Mouse (Mus musculus) midbrain, embryonic 14.5 days (tissue): ENCODE measurements around the gene Cfdp1. TPM values are rescaled to one million over a fixed set of nuclear protein-coding genes. Genes with fewer than 3 reads are reported as not detected.

Experiments
- ATAC-seq: fragments of 200-750 bp; cut with Nextera tagmentation; 2 replicates; pipeline ENCODE4 v1.8.0; 2017; ENCODE audit warnings: moderate number of reproducible peaks, moderate library complexity; ENCODE audit not compliant: low FRiP score, low TSS enrichment
- DNase-seq: peaks from one replicate; pipeline ENCODE4 v3.0.0-alpha.2; 2015
- H3K27ac ChIP-seq: fragments of 300-500 bp; sonication (generic); replicated peaks from 2 replicates; pipeline ENCODE4 v1.5.1; 2014; ENCODE audit warnings: mild to moderate bottlenecking, low read depth, low read length, moderate library complexity
- H3K27me3 ChIP-seq: fragments of 300-500 bp; sonication (generic); 2 replicates; pipeline ENCODE4 v1.6.1; 2014; ENCODE audit warnings: low read length, control low read depth, mixed read lengths; ENCODE audit not compliant: control insufficient read depth, insufficient read depth
- H3K36me3 ChIP-seq: fragments of 300-500 bp; sonication (generic); 2 replicates; pipeline ENCODE4 v1.6.1; 2014; ENCODE audit warnings: low read length, control low read depth; ENCODE audit not compliant: control insufficient read depth, insufficient read depth
- H3K4me1 ChIP-seq: fragments of 300-500 bp; sonication (generic); 2 replicates; pipeline ENCODE4 v1.6.1; 2014; ENCODE audit warnings: mild to moderate bottlenecking, antibody characterized with exemption, low read length, control low read depth; ENCODE audit not compliant: control insufficient read depth, insufficient read depth
- H3K4me2 ChIP-seq: fragments of 300-500 bp; sonication (generic); 2 replicates; pipeline ENCODE4 v1.6.1; 2014; ENCODE audit warnings: mild to moderate bottlenecking, low read length, moderate library complexity
- H3K4me3 ChIP-seq: fragments of 300-500 bp; sonication (generic); replicated peaks from 2 replicates; pipeline ENCODE4 v1.5.1; 2014; ENCODE audit warnings: low read depth, low read length
- H3K9ac ChIP-seq: fragments of 300-500 bp; sonication (generic); replicated peaks from 2 replicates; pipeline ENCODE4 v1.6.1; 2014; ENCODE audit warnings: mild to moderate bottlenecking, low read length, moderate library complexity
- H3K9me3 ChIP-seq: fragments of 300-500 bp; sonication (generic); 2 replicates; pipeline ENCODE4 v1.6.1; 2016; ENCODE audit warnings: low read length, control low read depth, mixed read lengths; ENCODE audit not compliant: control insufficient read depth
- WGBS: fragments of 180-500 bp; shearing (Covaris S2); extraction: QIAGEN DNeasy Blood & Tissue Kit; methylation state at CpG from one replicate; pipeline ENCODE4 v1.1.7; 2014; 5-methylcytosine and 5-hydroxymethylcytosine counted together
- polyA plus RNA-seq: library from polyadenylated mRNA; unstranded; fragments of >200 nt; fragmentation: Nextera tagmentation; extraction: Ambion mirVana; gene quantifications from 2 replicates; pipeline ENCODE4 v1.2.1, GENCODE M21; 2014

The Cfdp1 gene
- polyA plus RNA-seq, 1 experiment from 2014 or later: 167 TPM

GRCm38 (mm10) chr8:111765616-111766015 lies 88.5 kb downstream of the Cfdp1 start:
- Histone ChIP-seq H3K4me1 (peaks cover 11% of the 10 kb centered on the region), H3K4me3 (no peak overlapping the region), H3K27ac (no peak overlapping the region), H3K36me3 (peaks cover 15% of the 10 kb centered on the region), H3K4me2 (no peak overlapping the region), H3K27me3 (no peaks in the 10 kb centered on the region), H3K9ac (no peak overlapping the region), H3K9me3 (no peaks in the 10 kb centered on the region)
- 81% methylated on average over 4 of the region's 4 CpGs for WGBS
- no peak for ATAC-seq
- no peak for DNase-seq

GRCm38 (mm10) chr8:111765096-111765495 lies 89.0 kb downstream of the Cfdp1 start:
- Histone ChIP-seq H3K36me3 (peaks cover 15% of the 10 kb centered on the region), H3K4me1 (peaks cover 8% of the 10 kb centered on the region), H3K27ac (no peak overlapping the region), H3K27me3 (no peaks in the 10 kb centered on the region), H3K4me2 (no peak overlapping the region), H3K9me3 (no peaks in the 10 kb centered on the region), H3K4me3 (no peak overlapping the region), H3K9ac (no peak overlapping the region)
- 96% methylated on average over 9 of the region's 9 CpGs for WGBS
- ATAC-seq: no peak
- no peak for DNase-seq

GRCm38 (mm10) chr8:111760708-111761107 lies 93.4 kb downstream of the Cfdp1 start:
- Histone ChIP-seq H3K9me3 (no peaks in the 10 kb centered on the region), H3K4me3 (no peak overlapping the region), H3K9ac (no peak overlapping the region), H3K4me1 (no peaks in the 10 kb centered on the region), H3K4me2 (no peak overlapping the region), H3K36me3 (0 out of 2 replicates have a peak, but pooled peaks cover 4% of the 10 kb centered on the region), H3K27ac (no peak overlapping the region), H3K27me3 (no peaks in the 10 kb centered on the region)
- 85% methylated on average over 13 of the region's 13 CpGs for WGBS
- DNase-seq (no peak), ATAC-seq (no peak)

- no peaks in the 10 kb centered on the region for H3K36me3 ChIP-seq
- H3K4me2 ChIP-seq: no peak overlapping the region
- no peak overlapping the region for H3K4me3 ChIP-seq
- H3K27me3 ChIP-seq: no peaks in the 10 kb centered on the region
- no peaks in the 10 kb centered on the region for H3K9me3 ChIP-seq
- 91% methylated on average over 5 of the region's 5 CpGs for WGBS
- no peak for DNase-seq
- no peak overlapping the region for H3K9ac ChIP-seq
- H3K4me1 ChIP-seq: no peaks in the 10 kb centered on the region
- no peak for ATAC-seq
- H3K27ac ChIP-seq: no peak overlapping the region
These were observed 95.3 kb downstream of the Cfdp1 start for GRCm38 (mm10) chr8:111758817-111759216.

- Histone ChIP-seq H3K27ac (no peak overlapping the region), H3K9me3 (no peaks in the 10 kb centered on the region), H3K27me3 (no peaks in the 10 kb centered on the region), H3K36me3 (no peaks in the 10 kb centered on the region), H3K4me1 (no peaks in the 10 kb centered on the region), H3K4me2 (no peak overlapping the region), H3K9ac (no peak overlapping the region), H3K4me3 (no peak overlapping the region)
- DNase-seq (no peak), ATAC-seq (no peak)
- WGBS: 92% methylated on average over 9 of the region's 9 CpGs
These were observed 96.5 kb downstream of the Cfdp1 start for GRCm38 (mm10) chr8:111757599-111757998.

GRCm38 (mm10) chr8:111754736-111755135 lies 99.4 kb downstream of the Cfdp1 start:
- no peak for ATAC-seq
- H3K9me3 ChIP-seq: no peaks in the 10 kb centered on the region
- H3K27me3 ChIP-seq: no peaks in the 10 kb centered on the region
- no peak overlapping the region for H3K4me3 ChIP-seq
- no peak overlapping the region for H3K4me2 ChIP-seq
- 90% methylated on average over 6 of the region's 6 CpGs for WGBS
- H3K27ac ChIP-seq: no peak overlapping the region
- H3K9ac ChIP-seq: no peak overlapping the region
- H3K4me1 ChIP-seq: no peaks in the 10 kb centered on the region
- H3K36me3 ChIP-seq: no peaks in the 10 kb centered on the region
- DNase-seq: no peak

GRCm38 (mm10) chr8:111754088-111754487 lies 100.0 kb downstream of the Cfdp1 start:
- 63% methylated on average over 2 of the region's 2 CpGs for WGBS

GRCm38 (mm10) chr8:111748766-111749165 lies 105.3 kb downstream of the Cfdp1 start:
- Histone ChIP-seq H3K36me3 (no peaks in the 10 kb centered on the region), H3K9ac (no peak overlapping the region), H3K9me3 (no peaks in the 10 kb centered on the region), H3K27ac (no peak overlapping the region), H3K4me3 (no peak overlapping the region), H3K27me3 (no peaks in the 10 kb centered on the region), H3K4me2 (no peak overlapping the region), H3K4me1 (peaks cover 10% of the 10 kb centered on the region)
- WGBS: 58% methylated on average over 6 of the region's 6 CpGs
- DNase-seq: no peak
- no peak for ATAC-seq

More at GRCm38 (mm10) chr8:111754088-111754487, 100.0 kb downstream of the Cfdp1 start:
- no peaks in the 10 kb centered on the region for H3K36me3 ChIP-seq
- ATAC-seq (no peak), DNase-seq (no peak)
- no peak overlapping the region for H3K27ac ChIP-seq
- no peaks in the 10 kb centered on the region for H3K27me3 ChIP-seq
- no peaks in the 10 kb centered on the region for H3K4me1 ChIP-seq
- H3K9ac ChIP-seq: no peak overlapping the region
- no peak overlapping the region for H3K4me3 ChIP-seq
- H3K4me2 ChIP-seq: no peak overlapping the region
- no peaks in the 10 kb centered on the region for H3K9me3 ChIP-seq

GRCm38 (mm10) chr8:111747866-111748649 lies 106.0 kb downstream of the Cfdp1 start:
- ATAC-seq: no peak
- H3K27ac ChIP-seq: no peak overlapping the region
- WGBS: 87% methylated on average over 8 of the region's 8 CpGs
- H3K4me3 ChIP-seq: no peak overlapping the region
- no peak overlapping the region for H3K4me2 ChIP-seq
- H3K9ac ChIP-seq: no peak overlapping the region
- H3K36me3 ChIP-seq: no peaks in the 10 kb centered on the region
- peaks cover 10% of the 10 kb centered on the region for H3K4me1 ChIP-seq
- no peaks in the 10 kb centered on the region for H3K9me3 ChIP-seq
- DNase-seq: no peak
- no peaks in the 10 kb centered on the region for H3K27me3 ChIP-seq
